Mouse (Mus musculus) cerebellum, adult 11 months (tissue): ENCODE results near the gene Cdc20b.

ENCODE experiments used
- DNase-seq: peaks from one replicate; pipeline ENCODE4 v3.0.0; 2022

The Cdc20b gene

DNA sequence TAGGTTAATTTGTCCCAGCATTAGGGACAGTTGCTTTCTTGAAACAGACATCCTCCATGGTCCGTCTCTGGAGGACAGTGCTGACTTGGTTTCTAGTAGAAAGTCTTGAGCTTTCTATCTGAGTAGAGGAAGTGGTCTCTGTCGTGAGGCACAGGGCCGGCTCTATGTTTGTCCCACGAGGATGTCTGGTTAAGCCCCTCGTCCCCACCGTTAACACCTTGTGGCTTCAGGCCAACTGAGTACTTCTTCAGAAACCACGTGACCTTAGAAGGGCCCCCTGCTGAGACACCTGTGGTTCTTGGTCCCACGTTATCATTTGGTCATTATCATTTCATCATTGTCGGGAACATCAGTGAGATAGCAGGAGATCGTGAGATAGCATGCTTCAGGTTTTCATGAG, 66.9 kb downstream of the Cdc20b start:
- DNase-seq: no peak

DNA sequence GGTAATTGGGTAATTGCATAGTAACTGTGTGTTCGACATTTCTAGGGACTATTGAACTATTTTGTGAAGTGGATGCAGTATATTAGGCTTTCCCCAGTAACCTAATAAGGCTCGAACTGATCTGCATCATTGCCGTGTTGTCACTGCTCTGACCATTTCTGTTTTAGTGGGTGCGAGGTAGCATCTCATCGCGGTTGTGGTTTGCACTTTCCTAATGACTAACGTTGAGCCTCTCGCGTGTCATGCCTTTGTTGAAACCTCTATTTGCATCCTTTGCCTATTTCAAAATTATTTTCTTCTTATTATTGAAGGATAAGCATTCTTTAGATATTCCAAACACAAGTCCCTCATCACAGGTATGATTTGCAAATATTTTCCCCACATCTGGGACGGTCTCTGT, 69.8 kb downstream of the Cdc20b start:
- DNase-seq: no peak

DNA sequence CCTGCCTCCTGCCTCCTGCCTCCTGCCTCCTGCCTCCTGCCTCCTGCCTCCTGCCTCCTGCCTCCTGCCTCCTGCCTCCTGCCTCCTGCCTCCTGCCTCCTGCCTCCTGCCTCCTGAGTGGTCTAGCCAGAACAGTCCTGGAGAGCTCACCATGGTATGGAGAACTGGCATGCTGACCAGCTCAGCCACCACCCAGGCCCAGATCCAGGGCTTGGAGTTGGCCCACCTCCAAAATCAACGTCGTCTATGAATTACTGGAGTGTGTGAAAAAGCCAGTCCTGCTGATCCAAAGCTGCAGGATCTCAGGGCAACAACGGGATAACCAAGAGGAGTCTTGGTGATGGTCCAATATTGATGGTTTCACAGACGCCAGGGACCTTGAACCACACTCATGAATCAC, 84.1 kb downstream of the Cdc20b start:
- DNase-seq: no peak

DNA sequence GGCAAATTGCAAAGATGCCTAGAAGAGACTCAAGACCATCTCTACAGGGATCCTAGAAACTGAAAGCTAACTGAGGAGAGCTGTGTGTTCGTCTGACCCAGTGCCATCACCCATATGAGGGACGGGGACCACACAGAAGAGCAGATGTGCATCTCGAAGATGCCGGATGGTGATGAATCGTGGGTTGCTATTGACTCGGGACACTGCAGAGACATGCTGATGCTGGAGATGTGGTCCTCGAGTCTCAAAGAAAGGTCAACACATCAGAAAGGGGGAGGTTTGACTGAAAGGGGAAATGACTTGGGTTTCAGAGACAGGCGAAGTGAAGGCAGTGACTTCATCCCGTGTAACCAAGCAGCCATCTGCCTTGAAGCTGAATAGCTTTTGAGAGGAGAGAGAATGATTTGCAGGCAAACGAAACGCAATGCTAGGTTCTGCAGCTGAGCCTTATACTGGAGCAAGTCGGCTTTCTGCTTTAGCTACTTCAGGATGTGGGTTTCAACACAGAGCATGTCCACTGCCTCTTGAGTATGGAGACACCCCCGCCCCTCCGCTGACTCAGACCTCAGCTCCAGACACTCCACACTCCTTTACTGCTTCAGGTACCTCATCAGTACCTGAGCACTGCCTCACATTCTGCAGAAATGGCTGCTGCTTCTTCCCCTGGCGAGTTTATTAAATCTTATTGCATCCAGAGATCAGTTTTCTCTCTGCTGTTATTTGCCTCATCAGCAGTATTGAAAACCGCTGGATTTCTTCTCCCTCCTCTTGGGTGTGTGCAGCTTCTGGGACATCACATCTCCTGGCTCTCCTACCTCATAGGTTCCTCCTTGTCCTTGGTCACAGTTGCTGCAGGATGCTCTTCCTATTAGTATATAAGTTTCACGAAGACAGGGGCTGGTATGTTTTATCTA, 85.7 kb downstream of the Cdc20b start:
- DNase-seq: no peak

DNA sequence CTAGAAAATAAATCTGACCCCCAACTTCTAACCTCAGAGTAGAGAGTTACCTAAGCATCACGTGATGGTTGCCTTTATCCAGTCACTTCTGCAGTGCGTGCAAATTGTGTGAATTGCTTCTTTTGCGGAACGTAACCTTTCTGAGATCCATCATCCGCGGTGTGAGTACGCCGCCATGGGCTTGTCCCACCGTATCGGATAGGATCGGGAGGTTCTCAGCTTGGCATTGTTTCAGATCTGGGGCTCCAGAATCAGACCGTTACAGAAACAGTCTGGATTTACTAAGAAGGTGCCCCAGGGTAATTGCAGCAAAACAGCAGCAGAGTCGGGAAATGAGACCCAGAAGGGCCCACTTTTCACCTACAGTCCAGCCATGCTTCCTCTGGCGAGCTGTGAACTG, 86.4 kb downstream of the Cdc20b start:
- no peak for DNase-seq

DNA sequence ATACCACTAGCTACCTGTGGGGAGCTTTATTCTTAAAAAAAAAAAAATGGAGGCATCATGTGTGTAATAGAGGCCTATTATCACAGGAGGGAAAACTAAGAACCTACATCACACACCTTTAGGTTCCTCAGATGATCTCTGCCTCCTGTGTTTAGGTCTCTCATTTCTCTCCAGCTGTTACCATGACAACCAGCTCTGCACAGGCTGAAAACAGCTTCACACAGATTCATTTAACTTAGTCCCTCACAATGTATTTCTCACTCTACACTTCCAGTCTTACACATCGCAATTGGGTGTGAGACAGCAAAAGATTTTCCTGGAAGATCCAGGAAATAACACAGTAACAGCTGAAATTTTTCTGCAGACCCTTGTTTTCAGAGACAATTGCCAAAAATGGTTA, 95.1 kb downstream of the Cdc20b start:
- no peak for DNase-seq

DNA sequence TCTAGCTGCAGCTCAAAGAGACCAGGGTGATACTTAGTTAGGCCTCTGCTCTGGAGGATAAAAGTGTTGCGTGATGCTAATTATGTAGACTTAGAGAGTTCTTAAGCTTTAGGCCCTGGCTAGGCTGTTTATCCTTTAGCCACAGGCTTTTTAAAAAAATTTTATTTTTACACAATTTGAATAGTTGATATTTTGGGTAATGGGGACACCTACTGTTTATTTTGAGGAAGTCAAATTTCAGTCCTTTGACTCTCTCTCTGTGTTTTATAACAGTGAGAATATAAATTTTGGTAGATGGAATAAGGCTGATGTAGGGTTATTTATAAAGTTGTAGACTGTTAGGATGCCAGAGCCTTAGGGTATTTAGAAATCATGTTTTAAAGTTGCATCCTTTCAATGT, 104.7 kb downstream of the Cdc20b start:
- DNase-seq: no peak
